Mouse (Mus musculus): ENCODE measurements around the gene Ttc17.
"Not testable (repeated sequence)": the region's sequence is repeated elsewhere in the genome, so short reads cannot be mapped to it uniquely, and the experiment has no call there.

Ttc17 gene

DNA sequence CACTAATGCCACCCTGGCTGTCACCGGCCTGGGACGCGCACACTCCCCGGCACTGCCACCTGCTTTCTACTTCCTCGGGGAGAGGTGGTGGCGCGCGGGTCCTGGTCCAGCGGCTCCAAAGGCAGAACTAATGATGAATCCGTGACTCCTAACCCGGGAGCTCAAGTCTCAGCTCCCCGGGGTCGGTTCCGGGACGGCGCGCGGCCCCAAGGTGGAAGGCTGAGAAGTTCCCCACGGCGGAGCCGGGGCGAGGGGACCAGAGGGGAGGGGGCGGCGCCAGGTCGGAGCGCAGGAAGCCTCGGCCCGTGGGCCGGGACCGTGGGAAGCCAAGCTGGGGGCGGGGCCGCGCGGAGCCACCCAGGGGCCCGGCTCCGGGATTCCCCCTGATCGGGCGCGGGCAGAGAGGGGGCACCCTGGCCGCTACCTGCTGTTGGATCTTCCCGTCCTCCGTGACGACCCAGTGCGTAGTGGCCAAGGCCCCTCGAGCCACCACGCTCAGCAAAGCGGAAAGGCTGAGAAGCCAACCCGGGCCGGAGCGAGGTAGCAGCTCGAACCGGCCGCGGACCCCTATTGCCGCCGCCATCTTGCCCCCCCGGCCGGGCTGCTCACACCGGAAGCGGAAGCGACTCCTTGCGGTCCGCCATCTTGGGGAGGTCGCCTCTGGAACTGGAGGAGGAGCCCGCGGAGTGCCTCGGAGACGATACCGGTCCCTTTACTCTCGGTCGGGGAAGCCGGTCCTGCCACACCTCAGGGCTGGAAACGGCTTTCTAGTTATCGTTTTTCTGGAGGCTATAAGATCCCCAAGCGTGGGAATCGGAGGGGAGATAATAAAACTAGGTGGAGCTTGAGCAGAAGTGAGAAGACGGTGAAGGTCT is at the start of gene Ttc17:
Gene Ttc17, minus strand, starts transcription at position 607 of the 875 bp plus-strand sequence.
- DNase-seq (ENCODE audit: low spot score) = peak; percentile 81

GRCm38 (mm10) chr2:94449643-94450042 is 43.2 kb upstream of the Ttc17 start:
- DNase-seq (ENCODE audit: low spot score) = no peak

- DNase-seq (ENCODE audit: low spot score) = no peak
These were observed 30.5 kb upstream of the Ttc17 start for GRCm38 (mm10) chr2:94436952-94437351.

- DNase-seq (ENCODE audit: low spot score) = no peak
These were observed 29.0 kb upstream of the Ttc17 start for GRCm38 (mm10) chr2:94435481-94435880.

GRCm38 (mm10) chr2:94434833-94435232 is 28.3 kb upstream of the Ttc17 start:
- no peak for DNase-seq (ENCODE audit: low spot score)

GRCm38 (mm10) chr2:94432214-94432613 is 25.7 kb upstream of the Ttc17 start:
- DNase-seq (ENCODE audit: low spot score) = no peak

- no peak for DNase-seq (ENCODE audit: low spot score)
These were observed 22.0 kb upstream of the Ttc17 start for GRCm38 (mm10) chr2:94428456-94428855.

GRCm38 (mm10) chr2:94407441-94407840 is 952 bp upstream of the Ttc17 start:
- DNase-seq (ENCODE audit: low spot score) = no peak

GRCm38 (mm10) chr2:94407021-94407420 is 532 bp upstream of the Ttc17 start:
- DNase-seq (ENCODE audit: low spot score) = no peak

GRCm38 (mm10) chr2:94405397-94406082 is 949 bp downstream of the Ttc17 start:
- no peak for DNase-seq (ENCODE audit: low spot score)

- DNase-seq (ENCODE audit: low spot score) = no peak
These were observed 1.8 kb downstream of the Ttc17 start for GRCm38 (mm10) chr2:94404512-94405240.

DNA sequence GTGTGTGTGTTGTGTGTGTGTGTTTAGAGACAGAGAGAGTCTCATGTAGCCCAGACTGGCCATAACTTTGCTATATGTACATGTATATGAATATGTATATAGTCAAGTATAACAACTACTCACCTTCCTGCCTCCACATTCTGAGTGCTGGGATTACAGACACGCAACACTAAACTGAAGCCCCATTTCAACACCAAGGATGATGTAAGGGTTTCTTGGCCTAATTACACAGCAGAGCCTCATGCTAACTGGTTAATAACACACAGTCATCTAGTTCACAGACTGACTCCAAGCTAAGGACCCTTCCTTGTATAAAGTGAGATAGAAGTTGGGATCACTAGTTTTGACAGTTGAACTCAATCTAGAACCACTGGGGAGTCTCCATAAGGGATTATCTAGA is 3.9 kb downstream of the Ttc17 start:
- no peak for DNase-seq (ENCODE audit: low spot score)

DNA sequence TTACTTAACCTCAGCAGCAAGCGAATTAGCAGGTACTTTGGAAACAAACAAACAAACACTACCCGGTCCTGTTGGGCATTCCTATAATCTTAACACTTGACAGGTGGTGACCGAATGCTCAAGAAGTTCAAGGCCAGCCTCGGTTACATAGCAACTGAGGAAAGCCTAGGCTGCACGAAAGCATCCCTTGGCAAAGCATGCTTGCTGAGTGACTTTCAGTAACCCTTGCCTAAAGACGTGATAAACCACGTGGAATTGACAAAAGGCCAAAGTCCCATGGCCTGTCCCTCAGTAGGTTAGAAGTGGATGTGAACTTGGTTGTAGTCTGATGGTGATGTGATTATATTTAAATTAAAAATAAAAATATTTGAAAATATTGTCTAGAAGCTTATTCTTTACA is 4.4 kb downstream of the Ttc17 start:
- DNase-seq (ENCODE audit: low spot score) = no peak

DNA sequence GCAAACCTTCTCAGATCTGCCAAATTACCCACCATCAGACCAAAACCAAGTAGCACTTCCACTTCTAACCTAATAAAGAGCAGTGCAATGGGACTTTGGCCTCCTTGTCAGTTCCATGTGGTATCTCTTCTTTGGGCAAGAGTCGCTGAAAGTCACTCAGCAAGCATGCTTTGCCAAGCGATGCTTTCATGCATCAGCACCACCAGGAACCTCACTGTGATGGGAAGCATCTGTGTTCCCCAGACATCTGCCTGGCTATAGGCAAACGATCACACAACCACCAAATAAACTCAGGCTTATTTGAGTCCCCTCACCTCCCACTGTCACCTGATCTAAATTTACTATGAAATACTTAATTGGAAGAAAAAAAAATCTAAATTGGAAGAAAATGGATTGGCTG is 5.5 kb downstream of the Ttc17 start:
- DNase-seq (ENCODE audit: low spot score) = no peak

DNA sequence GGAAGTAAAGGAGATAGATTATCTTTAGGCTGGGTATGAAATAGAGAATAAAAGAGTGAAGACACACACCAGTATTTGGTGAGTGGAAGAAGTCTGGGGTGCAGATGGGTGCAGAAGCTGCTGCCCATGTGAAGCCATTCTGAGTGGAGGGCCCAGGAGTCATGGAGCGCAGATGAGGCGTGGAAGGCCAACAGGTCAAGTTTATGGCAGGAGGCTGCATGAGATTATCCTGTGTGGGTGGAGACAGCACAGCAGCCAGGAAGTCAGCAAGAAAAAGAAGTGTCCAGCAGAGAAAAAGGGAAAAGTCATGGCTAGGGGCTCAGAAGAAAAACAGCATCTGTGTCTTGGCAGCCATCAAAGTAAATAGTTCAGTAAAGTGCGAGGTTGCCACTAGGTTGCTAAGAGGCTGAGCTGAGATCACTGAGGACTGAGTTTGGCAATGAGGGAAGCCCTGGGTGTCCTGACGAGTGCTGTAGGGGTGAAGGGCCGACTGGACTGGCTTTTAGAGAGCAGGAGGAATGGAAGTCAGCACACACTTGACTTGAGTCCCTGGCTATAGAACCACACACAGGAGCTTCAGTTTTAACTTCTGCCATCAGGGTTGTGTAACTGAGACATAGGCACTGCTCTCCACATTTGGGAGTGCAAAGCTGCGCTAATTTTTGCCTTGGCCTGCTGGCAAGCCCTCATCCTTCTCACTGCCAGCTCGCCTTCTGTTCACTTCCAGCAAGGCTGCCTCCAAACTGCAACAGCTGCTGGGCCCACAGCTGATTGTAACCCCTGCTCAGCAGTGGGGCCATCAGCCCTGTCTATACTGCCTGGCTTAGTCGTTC is 8.1 kb downstream of the Ttc17 start:
- DNase-seq (ENCODE audit: low spot score) = no peak

GRCm38 (mm10) chr2:94397453-94397852 is 9.0 kb downstream of the Ttc17 start:
- no peak for DNase-seq (ENCODE audit: low spot score)

DNA sequence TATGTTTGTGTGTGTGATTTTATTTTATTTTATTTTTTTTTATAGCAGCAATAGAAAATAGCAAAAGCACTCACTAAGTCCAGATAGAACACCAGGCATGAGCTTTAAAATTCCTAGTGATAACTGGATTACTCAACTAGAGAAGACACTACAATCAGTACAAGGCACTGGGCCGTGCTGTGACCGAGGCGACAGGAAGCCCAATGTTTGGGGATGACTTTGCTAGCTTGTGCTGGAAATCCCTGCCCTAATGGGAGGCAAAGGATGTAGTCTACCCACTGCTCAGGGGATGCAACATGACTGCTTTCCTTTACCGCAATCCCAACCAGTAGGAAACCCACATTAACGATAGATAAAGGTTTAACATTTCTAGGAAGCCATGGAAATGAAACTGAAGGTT is 10.2 kb downstream of the Ttc17 start:
- DNase-seq (ENCODE audit: low spot score) = no peak

GRCm38 (mm10) chr2:94391127-94391526 is 15.4 kb downstream of the Ttc17 start:
- not testable (repeated sequence) for DNase-seq (ENCODE audit: low spot score)

- DNase-seq (ENCODE audit: low spot score) = no peak
These were observed 17.5 kb downstream of the Ttc17 start for GRCm38 (mm10) chr2:94389000-94389399.

- no peak for DNase-seq (ENCODE audit: low spot score)
These were observed 18.6 kb downstream of the Ttc17 start for GRCm38 (mm10) chr2:94387846-94388245.

DNA sequence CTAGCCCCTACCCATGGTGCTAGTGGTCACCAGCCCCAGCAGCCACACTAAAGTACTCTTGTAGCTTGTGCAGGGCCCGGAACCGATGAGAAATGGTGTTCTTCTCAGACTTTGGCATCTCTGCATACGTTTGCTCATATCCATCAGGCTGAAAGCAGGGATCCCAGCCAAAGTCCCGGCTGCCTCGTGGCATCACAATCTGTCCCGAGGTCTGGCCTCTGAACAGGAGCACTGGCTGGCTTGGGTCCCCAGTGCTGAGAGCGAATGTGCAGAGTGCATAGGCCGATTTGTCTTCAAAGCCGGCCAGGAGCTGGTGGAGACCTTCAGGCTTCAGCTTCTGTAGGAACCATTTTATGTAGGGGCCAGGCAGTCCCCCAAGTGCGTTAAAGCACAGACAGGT is 22.0 kb downstream of the Ttc17 start:
- not testable (repeated sequence) for DNase-seq (ENCODE audit: low spot score)
